Mouse (Mus musculus) limb, embryonic 13.5 days (tissue): ENCODE data around the gene Nucb2. TPM values are rescaled to one million over a fixed set of nuclear protein-coding genes. Genes with fewer than 3 reads are reported as not detected.

Experiments used
- ATAC-seq: fragments of 200-750 bp; cut with Nextera tagmentation; 2 replicates; pipeline ENCODE4 v1.8.0; 2017; ENCODE audit warnings: low read depth, moderate number of reproducible peaks, moderate TSS enrichment; ENCODE audit not compliant: low FRiP score
- H3K27ac ChIP-seq: fragments of 300-500 bp; sonication (generic); 2 replicates; pipeline ENCODE4 v1.5.1; 2015; ENCODE audit warnings: inconsistent platforms, mild to moderate bottlenecking, moderate library complexity
- H3K27me3 ChIP-seq: fragments of 300-500 bp; sonication (generic); 2 replicates; pipeline ENCODE4 v1.6.1; 2015; ENCODE audit warnings: mild to moderate bottlenecking, inconsistent platforms
- H3K36me3 ChIP-seq: fragments of 300-500 bp; sonication (generic); 2 replicates; pipeline ENCODE4 v1.6.1; 2015; ENCODE audit warnings: inconsistent platforms, mild to moderate bottlenecking, moderate library complexity
- H3K4me1 ChIP-seq: fragments of 300-500 bp; sonication (generic); 2 replicates; pipeline ENCODE4 v1.6.1; 2015; ENCODE audit warnings: inconsistent platforms
- H3K4me2 ChIP-seq: fragments of 300-500 bp; sonication (generic); replicated peaks from 2 replicates; pipeline ENCODE4 v1.6.1; 2015; ENCODE audit warnings: inconsistent platforms, mild to moderate bottlenecking, moderate library complexity
- H3K4me3 ChIP-seq: fragments of 300-500 bp; sonication (generic); 2 replicates; pipeline ENCODE4 v1.5.1; 2015; ENCODE audit warnings: moderate library complexity, mild to moderate bottlenecking, inconsistent platforms
- H3K9ac ChIP-seq: fragments of 300-500 bp; sonication (generic); 2 replicates; pipeline ENCODE4 v1.6.1; 2015; ENCODE audit warnings: mild to moderate bottlenecking, inconsistent platforms
- H3K9me3 ChIP-seq: fragments of 300-500 bp; sonication (generic); 2 replicates; pipeline ENCODE4 v1.6.1; 2016; ENCODE audit warnings: inconsistent platforms
- WGBS: fragments of 180-500 bp; shearing (Covaris S2); methylation state at CpG from one replicate; pipeline ENCODE4 v1.1.7; 2015; 5-methylcytosine and 5-hydroxymethylcytosine counted together
- polyA plus RNA-seq: library from polyadenylated mRNA; unstranded; fragments of >200 nt; fragmentation: Nextera tagmentation; extraction: Ambion mirVana; gene quantifications from 2 replicates; pipeline ENCODE4 v1.2.1, GENCODE M21; 2015

Gene Nucb2
- polyA plus RNA-seq, 1 experiment from 2014 or later, result 16.9 TPM

DNA sequence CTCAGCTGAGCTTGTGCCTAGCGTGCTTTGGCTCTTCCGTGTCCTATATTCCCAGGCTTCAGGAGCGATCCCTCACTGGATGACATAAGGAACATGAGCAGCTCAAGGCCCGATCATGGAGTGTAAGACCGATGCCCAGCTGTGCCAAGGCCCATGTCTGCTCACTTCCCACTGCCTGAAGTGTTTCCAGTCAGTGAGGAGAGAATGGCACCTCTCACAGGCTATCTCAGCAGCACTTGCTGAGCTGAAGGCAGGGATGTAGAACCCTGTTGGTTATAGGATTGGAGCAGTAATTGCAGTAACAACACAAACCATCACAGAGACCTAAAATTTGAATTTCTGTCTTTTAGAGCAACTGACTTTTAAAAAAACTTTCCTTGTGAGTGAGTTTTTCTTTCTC lies 26.3 kb downstream of the Nucb2 start:
- 90% methylated on average over 5 of the region's 5 CpGs for WGBS
- no peak for ATAC-seq
- Histone ChIP-seq H3K4me2 (no peak overlapping the region), H3K4me1 (no peaks in the 10 kb centered on the region), H3K9ac (no peak overlapping the region), H3K27ac (no peak overlapping the region), H3K9me3 (no peaks in the 10 kb centered on the region), H3K36me3 (peaks cover 69% of the 10 kb centered on the region), H3K27me3 (no peaks in the 10 kb centered on the region), H3K4me3 (no peak overlapping the region)

DNA sequence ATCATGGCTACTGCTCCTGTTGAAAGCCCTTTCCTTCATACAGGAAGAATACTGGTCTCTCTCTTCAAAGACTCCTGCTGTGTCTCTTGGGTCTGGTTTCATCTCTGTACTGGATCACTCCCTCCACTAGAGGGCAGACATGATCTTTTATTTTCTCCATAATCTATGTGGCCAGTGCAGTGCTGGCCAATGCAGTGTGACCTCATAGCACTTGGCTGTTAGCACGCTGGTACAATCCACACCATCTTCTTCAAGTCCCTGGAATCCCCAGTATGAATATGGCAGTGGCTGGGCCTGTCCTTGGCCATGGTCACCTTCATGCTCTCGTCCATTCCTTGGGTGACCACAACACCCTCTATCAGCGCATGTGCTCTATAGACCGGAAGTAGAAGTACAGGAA lies 27.1 kb downstream of the Nucb2 start:
- ATAC-seq, result peak; percentile 73; the same call in 1 of the 2 replicates
- Histone ChIP-seq H3K4me1 (no peaks in the 10 kb centered on the region), H3K4me2 (no peak overlapping the region), H3K27ac (no peak overlapping the region), H3K4me3 (no peak overlapping the region), H3K9ac (no peak overlapping the region), H3K27me3 (no peaks in the 10 kb centered on the region), H3K36me3 (peaks cover 68% of the 10 kb centered on the region), H3K9me3 (no peaks in the 10 kb centered on the region)
- 81% methylated on average over 4 of the region's 4 CpGs for WGBS

GRCm38 (mm10) chr7:116556834-116557233 lies 52.7 kb downstream of the Nucb2 start:
- Histone ChIP-seq H3K4me3 (no peak overlapping the region), H3K36me3 (no peaks in the 10 kb centered on the region), H3K4me2 (no peak overlapping the region), H3K9ac (no peak overlapping the region), H3K27me3 (no peaks in the 10 kb centered on the region), H3K27ac (no peak overlapping the region), H3K4me1 (no peaks in the 10 kb centered on the region), H3K9me3 (no peaks in the 10 kb centered on the region)
- no peak for ATAC-seq

DNA sequence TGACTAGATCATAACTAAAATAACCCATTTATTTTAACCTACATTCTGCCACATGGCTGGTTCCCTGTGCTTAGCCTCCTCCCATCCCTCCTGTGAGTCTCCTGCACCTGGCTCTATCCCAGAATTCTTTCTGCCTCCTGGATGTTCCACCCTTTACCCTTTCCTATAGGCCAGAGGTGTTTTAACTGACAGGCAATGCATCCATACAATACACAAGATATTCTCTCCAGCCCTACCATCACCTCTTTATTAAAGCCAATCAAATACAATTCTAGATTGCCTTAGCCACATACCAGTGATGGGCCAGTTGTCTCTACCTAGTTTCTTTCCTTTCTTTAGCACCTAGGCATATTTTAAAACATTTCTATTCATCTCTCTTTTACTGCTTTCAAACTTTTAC lies 70.4 kb downstream of the Nucb2 start:
- Histone ChIP-seq H3K4me1 (no peaks in the 10 kb centered on the region), H3K4me2 (no peak overlapping the region), H3K36me3 (no peaks in the 10 kb centered on the region), H3K27ac (no peak overlapping the region), H3K9me3 (no peaks in the 10 kb centered on the region), H3K4me3 (no peak overlapping the region), H3K27me3 (no peaks in the 10 kb centered on the region), H3K9ac (no peak overlapping the region)
- ATAC-seq, result no peak

Other genes starting within 250 kb of the Nucb2 start
- 7.3 and 9.7 TPM in 2 replicates for gene Plekha7, start 196.0 kb upstream of the Nucb2 start, polyA plus RNA-seq
- 761 and 830 TPM in 2 replicates for gene Rps13, start 170.2 kb upstream of the Nucb2 start, polyA plus RNA-seq
- 28.0 and 29.8 TPM in 2 replicates for gene Pik3c2a, start 60.9 kb upstream of the Nucb2 start, polyA plus RNA-seq